Comparison of ENCODE assay signal across 23 mouse cellular contexts in the genomic region with DNA sequence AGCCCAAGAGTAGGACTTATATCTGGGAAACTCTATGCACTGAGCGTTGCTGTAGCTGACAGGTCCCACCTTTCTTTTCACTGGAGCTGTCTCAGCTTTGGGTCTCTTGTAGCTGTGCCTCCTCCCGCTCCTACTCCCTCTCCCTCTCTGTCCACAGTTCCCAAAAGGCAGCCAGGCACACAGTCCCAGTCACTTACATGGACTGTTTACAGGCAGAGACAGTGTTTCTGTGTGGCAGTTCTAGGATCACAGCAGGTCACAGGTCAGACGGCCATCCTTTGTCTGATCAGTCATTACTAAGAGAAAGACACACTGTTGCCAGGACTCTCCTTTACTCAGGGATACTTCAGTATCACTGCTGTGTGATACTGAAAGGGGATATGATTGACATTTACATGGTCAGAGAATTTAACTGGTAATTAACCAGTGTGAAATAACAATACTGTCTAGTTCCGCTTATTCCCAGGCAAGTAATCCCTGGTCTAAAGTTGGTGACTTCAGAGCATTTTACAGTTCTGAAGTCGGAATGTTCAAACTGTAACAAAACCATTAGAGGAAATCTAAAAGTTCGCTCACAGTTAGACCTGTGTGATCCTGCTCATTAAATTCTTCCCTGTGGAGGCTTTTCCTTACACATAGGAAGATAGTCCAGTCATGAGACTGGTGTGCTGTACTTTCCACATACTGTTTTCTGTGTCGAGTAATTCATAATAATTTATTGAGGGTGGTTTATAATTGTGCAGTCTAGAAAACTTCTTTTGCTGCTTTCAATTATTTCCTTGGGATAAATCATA. TPM values are rescaled to one million over a fixed set of nuclear protein-coding genes. Genes with fewer than 3 reads are reported as not detected.
DNase-seq lines count a peak whose midpoint lies in the region; ATAC-seq and TF ChIP-seq lines count a peak whose summit lies in the region.
"Had no signal": no experiment of that assay in that cellular context is flagged by ENCODE, and none has a peak within 500 bp of the region (broad histone marks: within the 10 kb centered on the region; RNA-seq: fewer than 3 reads in every experiment).

No protein-coding gene starts in this region.

- no peak overlapping the region for H3K4me2 ChIP-seq in forebrain, embryonic 15.5 days (replicated peaks)
- no peak overlapping the region for H3K4me2 ChIP-seq in forebrain, embryonic 11.5 days (ENCODE audit: low read depth, low read length, severe bottlenecking)
- no peak overlapping the region for H3K4me2 ChIP-seq in liver, embryonic 12.5 days
- H3K4me2 ChIP-seq: embryonic facial prominence, embryonic 13.5 days; heart, embryonic 13.5 days; limb, embryonic 12.5 days; liver, embryonic 11.5 days; neural tube, embryonic 13.5 days had no signal

- H3K36me3 ChIP-seq in forebrain, embryonic 15.5 days, result peaks cover 32% of the 10 kb centered on the region
- no peaks in the 10 kb centered on the region; the same call in 1 of the 2 replicates for H3K36me3 ChIP-seq in forebrain, embryonic 11.5 days (ENCODE audit: control insufficient read depth, insufficient read depth, low read length)
- peaks cover 56% of the 10 kb centered on the region for H3K36me3 ChIP-seq in liver, adult 2 months (ENCODE audit: control insufficient read depth, insufficient read depth, low read length)
- H3K36me3 ChIP-seq in liver, embryonic 12.5 days, result peaks cover 74% of the 10 kb centered on the region

- H3K79me2 ChIP-seq in liver, adult 2 months (ENCODE audit: control insufficient read depth, insufficient read depth, low read length), result no peaks in the 10 kb centered on the region

- no peak for DNase-seq in forebrain, embryonic 11.5 days (ENCODE audit: low spot score)
- DNase-seq in liver, adult 2 months (ENCODE audit: extremely low read depth, low read depth, low spot score), result no peak
- DNase-seq in brain, embryonic 14.5 days (ENCODE audit: low read depth), result peak; percentile 56
- DNase-seq in embryo, embryonic 9.5 days (ENCODE audit: extremely low spot score), result peak; percentile 24
- no peak for DNase-seq in adrenal gland, postnatal 4 days (ENCODE audit: low spot score in 2 of 2)
- DNase-seq: adrenal gland, postnatal 14 days; gastrocnemius, postnatal 10 days; heart, postnatal 10 days; kidney, adult 11 months; kidney, postnatal 14 days; liver, postnatal 0 days; lung, postnatal 36 days; right cerebral cortex, postnatal 14 days; thymus, postnatal 4 days had no signal

- ATAC-seq in forebrain, embryonic 15.5 days (replicated peaks), result peak; percentile 48; the same call in 1 of the 2 replicates
- no peak for ATAC-seq in forebrain, embryonic 11.5 days (replicated peaks; ENCODE audit: low FRiP score)
- ATAC-seq in liver, embryonic 12.5 days, result no peak
- ATAC-seq: CD4-positive, CD25-positive, alpha-beta regulatory T cell, adult 4 months; liver, postnatal 0 days had no signal

- no peaks in the 10 kb centered on the region for H3K9me3 ChIP-seq in forebrain, embryonic 15.5 days
- no peaks in the 10 kb centered on the region for H3K9me3 ChIP-seq in forebrain, embryonic 11.5 days (ENCODE audit: control insufficient read depth, low read length)
- no peaks in the 10 kb centered on the region for H3K9me3 ChIP-seq in liver, embryonic 12.5 days (replicated peaks)
- H3K9me3 ChIP-seq: embryonic facial prominence, embryonic 13.5 days; heart, embryonic 13.5 days; limb, embryonic 12.5 days; neural tube, embryonic 13.5 days had no signal

- H3K27ac ChIP-seq in forebrain, embryonic 15.5 days (replicated peaks), result no peak overlapping the region
- no peak overlapping the region for H3K27ac ChIP-seq in forebrain, embryonic 11.5 days (ENCODE audit: low read depth, low read length)
- H3K27ac ChIP-seq in liver, adult 2 months (replicated peaks; ENCODE audit: insufficient read depth, low read depth, low read length), result no peak overlapping the region
- no peak overlapping the region for H3K27ac ChIP-seq in liver, embryonic 12.5 days
- H3K27ac ChIP-seq: embryonic facial prominence, embryonic 13.5 days; heart, embryonic 13.5 days; left cerebral cortex, adult 2 months; limb, embryonic 12.5 days; neural tube, embryonic 13.5 days had no signal

- no peak for TF ChIP-seq CTCF in liver, adult 2 months (IDR thresholded peaks at IDR 0.05; ENCODE audit: low read depth, low read length)
- no peak for TF ChIP-seq CTCF in brain, embryonic 14.5 days (IDR thresholded peaks at IDR 0.05; ENCODE audit: borderline replicate concordance, extremely low read depth, insufficient read depth, insufficient read length)

- H3K4me3 ChIP-seq in forebrain, embryonic 15.5 days, result no peak overlapping the region
- no peak overlapping the region for H3K4me3 ChIP-seq in forebrain, embryonic 11.5 days (ENCODE audit: low read depth, low read length)
- no peak overlapping the region for H3K4me3 ChIP-seq in liver, adult 2 months (ENCODE audit: insufficient read depth, low read depth, low read length)
- no peak overlapping the region for H3K4me3 ChIP-seq in liver, embryonic 12.5 days
- H3K4me3 ChIP-seq: embryonic facial prominence, embryonic 13.5 days; heart, embryonic 13.5 days; left cerebral cortex, adult 2 months; limb, embryonic 12.5 days; neural tube, embryonic 13.5 days had no signal

- 70% methylated on average over 7 of the region's 7 CpGs for WGBS in forebrain, embryonic 15.5 days
- WGBS in forebrain, embryonic 11.5 days, result 75% methylated on average over 7 of the region's 7 CpGs
- WGBS in liver, adult 2 months, result 91% methylated on average over 7 of the region's 7 CpGs
- 86% methylated on average over 7 of the region's 7 CpGs for WGBS in liver, embryonic 12.5 days (ENCODE audit: insufficient replicate concordance)

- no peak for TF ChIP-seq POLR2A in liver, adult 2 months (IDR thresholded peaks at IDR 0.05; ENCODE audit: extremely low read depth, insufficient read depth, low read length)
- no peak for TF ChIP-seq POLR2A in brain, embryonic 14.5 days (IDR thresholded peaks at IDR 0.05; ENCODE audit: borderline replicate concordance, extremely low read depth, insufficient read depth, insufficient read length, poor library complexity, severe bottlenecking)

- no peak overlapping the region for H3K9ac ChIP-seq in forebrain, embryonic 15.5 days (replicated peaks)
- no peak overlapping the region for H3K9ac ChIP-seq in forebrain, embryonic 11.5 days (ENCODE audit: low read length)
- H3K9ac ChIP-seq in liver, adult 2 months (ENCODE audit: low read depth, low read length), result 0 out of 2 replicates have a peak overlapping the region, but pooled peaks have one; percentile 8
- H3K9ac ChIP-seq in liver, embryonic 12.5 days, result no peak overlapping the region
- H3K9ac ChIP-seq: embryonic facial prominence, embryonic 13.5 days; heart, embryonic 13.5 days; limb, embryonic 12.5 days; liver, postnatal 0 days; neural tube, embryonic 13.5 days had no signal

- no peaks in the 10 kb centered on the region for H3K4me1 ChIP-seq in forebrain, embryonic 15.5 days
- H3K4me1 ChIP-seq in forebrain, embryonic 11.5 days (replicated peaks; ENCODE audit: control insufficient read depth, insufficient read depth, low read length), result no peaks in the 10 kb centered on the region
- no peaks in the 10 kb centered on the region for H3K4me1 ChIP-seq in liver, adult 2 months (ENCODE audit: control insufficient read depth, insufficient read depth, low read length)
- H3K4me1 ChIP-seq in liver, embryonic 12.5 days, result no peaks in the 10 kb centered on the region
- H3K4me1 ChIP-seq: embryonic facial prominence, embryonic 13.5 days; heart, embryonic 13.5 days; limb, embryonic 12.5 days; neural tube, embryonic 13.5 days had no signal

- H3K27me3 ChIP-seq in forebrain, embryonic 15.5 days, result no peaks in the 10 kb centered on the region
- no peaks in the 10 kb centered on the region for H3K27me3 ChIP-seq in forebrain, embryonic 11.5 days (ENCODE audit: control insufficient read depth, insufficient read depth, low read length)
- no peaks in the 10 kb centered on the region for H3K27me3 ChIP-seq in liver, adult 2 months (ENCODE audit: control insufficient read depth, insufficient read depth, low read length)
- no peaks in the 10 kb centered on the region for H3K27me3 ChIP-seq in liver, embryonic 12.5 days (replicated peaks)
- H3K27me3 ChIP-seq: embryonic facial prominence, embryonic 13.5 days; heart, embryonic 13.5 days; limb, embryonic 12.5 days; neural tube, embryonic 13.5 days had no signal

RNA-seq across cellular contexts. Expression of gene Edem3, which starts 55.7 kb away (rescaled TPM):
- polyA plus RNA-seq in forebrain, embryonic 15.5 days (2015; fragmentation: Nextera tagmentation; extraction: Ambion mirVana), result 17.4 and 19.2 TPM in 2 replicates
- 22.9 and 23.0 TPM in 2 replicates for polyA plus RNA-seq in forebrain, embryonic 11.5 days (2014; fragmentation: Nextera tagmentation; extraction: Ambion mirVana)
- total RNA-seq in liver, adult 2 months (2014; rRNA removed), result 16.2 and 18.5 TPM in 2 replicates
- 4.1 and 4.5 TPM in 2 replicates for polyA plus RNA-seq in liver, adult 2 months (2012; rRNA removed)
- 11.9 and 12.5 TPM in 2 replicates for polyA plus RNA-seq in liver, embryonic 12.5 days (2016; fragmentation: Nextera tagmentation; extraction: Ambion mirVana)
- polyA plus RNA-seq in brain, embryonic 14.5 days (2012; rRNA removed), result 17.0 and 24.1 TPM in 2 replicates
- total RNA-seq in adrenal gland, postnatal 4 days (2021), result 100 to 1,000 TPM; 112 to 115 TPM

Comparison
In these comparisons a context has a peak if more than half of its experiments do, and no peak if none do; other contexts are left out.
1. DNase-seq: peak in brain, embryonic 14.5 days (single experiment) and embryo, embryonic 9.5 days (single experiment); none in forebrain, embryonic 11.5 days (single experiment), liver, adult 2 months (single experiment) and adrenal gland, postnatal 4 days (0 of 2).